Mouse (Mus musculus) cerebellum, adult 8-10 months (tissue): Measurements from ENCODE around the gene Abca14.
"Not testable (repeated sequence)": the region's sequence is repeated elsewhere in the genome, so short reads cannot be mapped to it uniquely, and the experiment has no call there.

Experiments used
- DNase-seq: peaks from one replicate; pipeline ENCODE4 v3.0.0; 2022

Abca14 gene

DNA sequence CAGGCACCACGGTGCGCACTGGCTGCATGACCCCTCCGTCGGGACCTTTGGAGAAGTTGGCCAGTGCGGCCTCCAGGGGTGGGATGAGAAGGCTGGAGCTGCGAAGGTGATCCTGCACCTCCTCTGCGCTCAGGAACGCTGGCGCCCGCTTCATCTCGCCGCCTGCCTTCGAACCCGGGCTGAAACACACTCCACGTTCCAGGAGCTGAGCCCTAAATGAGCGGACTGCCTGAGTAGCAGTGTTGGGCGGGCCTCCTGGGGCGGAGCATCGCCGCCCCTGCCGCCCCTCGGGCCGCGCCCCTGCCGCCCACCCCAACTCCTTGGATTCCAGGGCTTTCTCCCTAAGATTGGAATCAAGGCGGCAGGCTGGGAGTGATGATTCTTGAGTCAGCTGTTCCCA, 2.0 kb upstream of the Abca14 start, which contains the start of gene Crym:
Gene Crym, minus strand, starts transcription at position 341 of the 400 bp plus-strand sequence.
- DNase-seq, result no peak

DNA sequence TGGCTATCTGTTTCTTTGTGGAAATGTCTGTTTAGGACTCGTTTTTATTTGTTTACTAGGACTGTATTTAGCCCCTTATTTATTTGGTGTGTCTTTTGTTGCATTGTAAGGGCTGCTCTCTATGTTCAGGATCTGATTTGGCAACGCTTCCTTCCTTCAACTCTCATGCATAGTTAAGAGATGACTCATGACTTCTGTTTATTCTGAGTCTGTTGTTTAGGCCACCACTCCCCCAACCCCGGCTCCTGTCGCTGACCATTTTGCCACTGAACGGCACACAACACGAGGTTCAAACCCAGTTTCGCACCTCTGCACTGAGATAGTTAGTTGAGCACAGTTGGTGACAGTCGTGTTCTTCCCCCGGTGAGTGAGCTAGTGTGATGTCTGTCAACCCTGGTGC, 2.2 kb downstream of the Abca14 start:
- DNase-seq, result no peak

DNA sequence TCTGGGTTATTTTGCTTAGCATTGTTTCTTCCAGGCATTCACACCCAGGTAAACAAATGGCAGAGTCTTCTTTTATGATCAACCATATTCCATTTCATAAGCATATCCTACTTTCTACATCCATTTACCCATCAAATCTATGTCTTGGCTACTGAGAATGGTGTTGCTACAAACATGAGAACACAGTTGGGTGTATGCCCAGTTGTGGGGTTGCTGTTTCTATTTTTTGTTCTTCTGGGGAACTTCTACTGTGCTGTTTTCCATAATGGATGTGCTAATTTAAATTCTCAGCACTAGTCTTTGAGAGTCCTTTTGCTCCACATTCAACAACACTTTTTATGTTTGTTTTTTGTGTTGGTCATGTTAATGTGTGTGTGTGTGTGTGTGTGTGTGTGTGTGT, 24.8 kb downstream of the Abca14 start:
- no peak for DNase-seq

DNA sequence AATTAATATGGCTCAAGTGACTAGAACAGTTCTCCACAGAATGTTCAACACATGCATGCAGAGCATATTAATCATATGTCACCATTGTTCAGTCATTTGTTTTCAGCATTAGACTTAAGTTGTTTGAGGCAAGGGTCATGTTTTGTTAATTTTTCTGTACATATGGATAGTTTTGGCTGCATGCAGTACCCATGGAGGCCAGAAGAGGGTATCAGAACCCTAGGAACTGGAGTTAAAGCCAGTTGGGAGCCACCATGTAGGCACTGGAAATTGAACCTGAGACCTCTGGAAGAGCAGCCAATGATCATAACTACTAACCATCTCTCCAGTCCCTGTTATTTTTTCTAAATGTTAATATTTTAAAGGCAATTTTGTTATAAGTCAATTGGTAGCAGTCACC, 37.3 kb downstream of the Abca14 start:
- DNase-seq, result no peak

DNA sequence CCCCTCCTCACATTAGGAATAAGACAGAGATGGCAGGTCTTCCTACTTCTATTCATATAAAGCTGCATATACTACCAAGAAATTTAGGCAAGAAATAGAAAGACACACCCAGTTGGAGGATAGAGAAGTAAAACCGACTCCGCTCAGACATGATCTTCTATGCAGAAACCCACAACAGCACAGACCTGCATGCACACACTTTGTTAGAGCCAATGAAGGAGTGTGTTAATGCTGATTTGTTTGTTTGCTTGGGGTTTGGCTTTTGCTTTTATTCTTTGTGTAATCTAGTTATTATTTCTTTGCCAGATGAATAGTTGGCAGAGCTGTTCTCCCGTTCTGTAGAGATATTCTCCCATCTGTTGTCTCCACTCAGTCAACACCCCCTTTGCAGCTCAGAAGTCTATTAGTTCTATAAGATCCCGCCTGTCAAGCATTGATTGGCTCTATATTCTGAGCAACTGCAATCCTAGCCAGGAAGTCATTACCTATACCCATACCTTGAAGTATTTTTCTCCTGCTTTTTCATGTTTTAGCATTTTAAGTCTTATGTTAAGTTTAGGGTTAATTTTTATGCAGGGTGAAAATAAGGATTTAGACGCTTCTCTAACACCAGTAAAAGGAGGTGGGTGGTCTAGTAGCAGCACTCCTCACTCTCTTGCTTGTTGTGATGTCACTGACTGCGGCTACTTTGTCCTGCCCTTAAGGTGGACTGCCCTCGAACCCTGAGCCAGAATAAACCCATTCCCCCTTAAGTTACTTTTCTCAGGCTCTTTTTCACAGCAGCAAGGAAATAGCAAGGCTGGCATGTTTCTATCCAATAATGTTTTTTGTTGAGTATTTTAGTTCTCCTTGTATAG, 67.6 kb downstream of the Abca14 start:
- no peak for DNase-seq

DNA sequence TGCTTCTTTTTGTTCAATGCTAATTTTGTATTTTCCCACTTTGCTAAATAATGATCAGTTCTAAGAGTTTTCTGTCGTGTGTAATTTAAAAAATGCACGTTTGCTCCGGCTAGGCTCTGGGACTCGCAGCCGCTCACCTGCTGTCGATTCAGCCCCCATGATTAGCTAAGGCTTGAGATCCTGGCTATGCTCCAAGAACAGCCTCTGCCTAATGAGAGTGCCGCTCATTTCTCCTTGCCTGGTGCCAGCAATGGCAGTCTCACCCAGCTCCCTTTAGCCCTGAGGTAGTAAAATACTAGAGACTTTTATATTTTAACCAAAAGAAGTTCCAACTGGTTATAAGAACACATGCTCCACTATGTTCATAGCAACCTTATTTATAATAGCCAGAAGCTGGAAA, 68.3 kb downstream of the Abca14 start:
- peak; percentile 13 for DNase-seq

DNA sequence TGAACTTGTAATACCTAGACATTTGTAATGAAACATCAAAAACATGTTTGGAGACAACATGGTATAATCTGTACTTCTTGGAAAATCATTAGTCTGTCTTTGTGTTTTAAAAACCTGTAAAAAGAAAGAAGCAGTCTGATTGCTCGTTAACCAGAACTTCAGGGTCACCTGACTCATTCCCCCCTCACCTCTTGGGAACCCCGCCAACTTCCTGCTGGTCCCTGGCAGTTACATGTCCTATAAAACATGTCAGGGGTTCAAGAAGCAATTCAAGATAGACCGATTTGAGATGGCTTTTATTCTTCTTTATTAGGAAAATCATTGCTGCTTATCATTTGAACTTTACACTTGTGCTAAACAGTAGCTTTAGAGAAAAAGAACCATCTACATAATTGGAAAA, 81.5 kb downstream of the Abca14 start:
- DNase-seq, result no peak

DNA sequence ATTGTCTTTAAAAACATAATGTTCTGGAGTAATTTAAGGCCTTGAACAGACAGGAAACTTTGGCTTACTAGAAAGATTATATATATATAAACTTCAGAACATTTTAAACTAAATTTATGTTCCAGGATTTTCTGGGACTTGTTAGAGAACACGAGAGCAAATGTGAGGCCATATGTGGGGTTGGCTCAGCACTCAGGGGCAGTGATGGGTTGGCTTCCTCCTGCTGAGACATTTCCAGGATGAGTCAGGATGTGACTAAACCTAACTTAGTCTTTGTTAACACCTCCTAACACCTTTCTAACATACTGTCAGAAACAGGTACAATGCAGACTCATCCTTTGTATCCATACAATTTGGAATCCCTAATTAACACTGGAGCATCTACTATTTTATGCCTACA, 112.3 kb downstream of the Abca14 start:
- DNase-seq, result peak; percentile 34

DNA sequence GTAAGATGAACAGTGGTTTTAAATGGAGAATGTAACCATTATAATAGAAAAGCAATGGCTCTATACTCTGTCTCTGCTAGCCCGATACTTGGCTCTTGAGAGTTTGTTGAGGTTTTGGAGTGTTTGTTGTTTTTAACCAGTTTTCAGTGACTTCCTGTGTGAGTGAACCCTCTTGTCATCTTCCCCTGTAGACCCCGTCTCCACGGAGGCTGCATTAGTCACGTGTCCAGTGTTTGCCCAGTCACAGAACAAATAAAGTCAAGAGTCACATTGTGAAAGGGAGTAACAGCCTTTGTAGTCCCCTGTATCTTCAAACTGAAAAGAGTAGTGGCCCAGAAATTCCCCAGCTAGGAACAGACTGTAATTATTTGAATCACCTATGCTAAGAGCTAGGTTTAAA, 119.2 kb downstream of the Abca14 start:
- no peak for DNase-seq

DNA sequence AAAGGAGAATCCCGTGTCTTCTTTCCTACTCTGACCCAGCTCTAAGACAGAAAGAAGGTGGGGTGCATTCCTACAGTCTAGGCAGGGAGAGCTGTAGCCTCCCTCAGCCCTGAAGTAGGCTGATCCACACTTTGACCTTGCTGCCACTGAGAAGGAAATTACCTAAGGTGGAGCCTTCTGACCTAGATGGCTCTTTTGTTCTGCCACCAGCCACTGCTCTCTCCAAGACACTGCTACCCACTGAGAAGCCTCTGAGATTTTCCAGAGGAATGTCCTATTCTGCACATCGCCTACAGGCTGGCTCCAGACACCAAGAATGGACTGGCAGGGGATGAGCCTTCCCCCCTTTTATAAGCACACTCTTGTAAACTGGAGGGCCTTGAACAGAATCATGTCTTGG, 122.2 kb downstream of the Abca14 start:
- not testable (repeated sequence) for DNase-seq

DNA sequence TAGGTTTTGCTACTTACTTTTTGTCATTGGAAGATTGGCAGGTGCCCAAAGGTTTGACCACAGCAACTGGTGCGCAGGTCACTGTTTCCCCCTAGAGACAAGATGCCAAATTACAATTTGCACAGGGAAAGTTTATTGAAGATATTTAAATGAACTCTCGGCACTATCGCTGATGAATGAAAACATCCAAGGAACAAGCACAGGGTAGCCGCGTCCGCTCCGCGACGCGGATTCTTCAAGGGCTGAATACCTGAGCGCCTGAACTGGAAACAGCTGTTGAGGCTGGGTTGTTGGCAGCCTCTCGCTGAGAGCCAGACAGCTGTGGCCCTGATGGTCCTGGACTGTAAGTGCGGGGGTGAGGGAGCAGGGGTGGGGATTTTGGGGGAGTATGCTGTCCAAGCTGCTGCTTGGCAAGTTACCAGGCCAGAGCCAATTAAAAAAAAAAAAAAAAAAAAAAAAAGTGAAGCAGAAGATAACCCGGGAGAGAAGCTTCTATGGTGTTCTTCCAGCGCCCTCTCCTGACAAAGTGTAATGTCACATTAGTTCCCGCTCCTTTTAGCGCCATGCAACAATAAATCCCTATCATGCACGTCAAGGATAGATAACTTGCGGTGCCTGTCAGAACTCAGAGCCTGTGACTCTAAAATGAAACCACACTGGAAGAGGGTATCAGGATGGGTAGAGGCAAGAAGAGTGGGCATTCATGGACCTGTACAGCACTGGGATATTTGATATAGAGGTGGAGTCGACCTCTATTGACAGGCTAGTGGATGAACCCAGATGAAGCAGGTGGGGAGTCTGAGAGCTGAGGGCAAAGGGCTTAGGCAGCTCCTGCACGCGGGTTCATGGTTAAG, 123.7 kb downstream of the Abca14 start:
- peak; percentile 35 for DNase-seq

DNA sequence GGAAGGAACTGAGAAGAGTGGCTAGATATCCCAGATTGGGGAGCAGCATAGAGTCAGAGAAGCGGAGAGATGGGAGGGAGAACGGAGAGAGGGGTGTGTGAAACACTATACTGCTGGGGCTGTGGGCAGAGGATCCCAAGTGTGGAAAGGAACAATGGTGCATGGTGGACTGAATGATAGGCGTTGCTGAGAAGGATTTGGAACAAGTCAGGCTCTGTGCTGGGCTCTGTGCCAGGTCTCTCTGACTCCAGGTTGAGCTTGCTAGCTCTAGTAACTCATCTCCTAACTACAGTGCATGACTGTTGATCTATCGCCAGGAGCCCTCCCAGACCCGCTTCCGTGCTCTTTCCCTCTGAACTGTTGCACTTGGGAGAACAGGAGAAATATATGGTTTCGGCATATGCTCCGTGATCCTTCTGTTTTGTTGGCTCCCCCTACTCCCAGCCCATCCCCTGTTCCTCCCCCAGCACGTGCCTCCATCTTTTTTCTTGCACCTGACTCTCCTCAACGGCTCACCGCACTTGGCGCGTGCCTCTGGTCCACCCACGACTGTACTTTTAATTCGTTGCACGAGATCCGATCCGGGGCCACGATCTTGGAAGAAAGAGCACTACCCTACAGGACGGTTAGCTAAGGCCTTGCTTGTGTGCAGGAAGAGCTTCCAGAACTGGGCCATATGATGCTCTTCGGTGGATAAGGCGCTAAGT, 124.5 kb downstream of the Abca14 start, which contains the start of gene Abca15:
Gene Abca15, plus strand, starts transcription at position 584 of the 707 bp plus-strand sequence.
- peak; percentile 16 for DNase-seq

DNA sequence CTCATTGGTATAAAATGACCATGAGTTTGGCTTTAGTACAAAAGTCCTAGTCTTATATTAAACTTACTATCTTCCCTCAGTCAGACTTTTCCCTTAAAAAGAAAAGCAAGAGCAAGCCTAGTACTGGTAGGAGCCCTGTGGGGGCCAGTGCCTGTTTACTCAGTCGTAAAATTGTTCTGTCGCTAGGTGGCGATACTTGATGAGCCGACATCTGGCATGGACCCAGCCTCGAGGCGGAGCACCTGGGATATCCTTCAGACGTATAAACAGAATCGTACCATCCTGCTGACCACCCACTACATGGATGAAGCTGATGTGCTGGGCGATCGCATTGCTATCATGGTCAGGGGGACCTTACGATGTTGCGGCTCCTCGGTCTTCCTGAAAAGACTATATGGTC, 157.4 kb downstream of the Abca14 start:
- no peak for DNase-seq
